Mouse (Mus musculus): ENCODE results near the gene Ywhaq. TPM values are rescaled to one million over a fixed set of nuclear protein-coding genes. Genes with fewer than 3 reads are reported as not detected.

The Ywhaq gene
- polyA plus RNA-seq, 2 experiments = 74.0 to 202 TPM

DNA sequence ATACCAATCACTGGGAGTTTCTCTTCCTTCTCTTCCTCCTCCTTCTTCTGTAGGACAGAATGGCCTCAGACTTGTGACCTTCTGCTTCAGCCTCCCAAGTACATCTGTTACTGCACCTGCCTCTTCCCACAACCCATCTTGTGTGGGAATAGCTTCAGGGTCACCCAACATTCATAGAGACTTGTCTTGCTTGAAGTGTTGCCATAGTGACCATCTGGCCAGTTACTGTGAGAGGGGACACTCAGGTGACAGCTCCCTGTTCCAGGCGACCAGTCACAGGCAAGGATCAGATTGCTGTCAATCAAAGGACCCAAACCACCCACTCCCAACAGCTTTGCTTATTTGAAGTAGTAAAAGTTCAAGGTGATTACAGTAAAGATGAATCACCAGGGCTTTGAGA lies 34.3 kb upstream of the Ywhaq start:
- Histone ChIP-seq H3K27me3 (ENCODE audit: control insufficient read depth, insufficient read depth, low read length) (no peaks in the 10 kb centered on the region), H3K27ac (no peak overlapping the region), H3K4me3 (ENCODE audit: insufficient read depth in 1 of 2, low read depth in 2 of 2, low read length in 2 of 2) (no peak overlapping the region), H3K4me1 (replicated peaks; ENCODE audit: control insufficient read depth in 2 of 2, insufficient read depth in 2 of 2, low read length in 1 of 2) (no peaks in the 10 kb centered on the region; a peak in 1 of 4 replicates), H3K36me3 (replicated peaks; ENCODE audit: control insufficient read depth, insufficient read depth, low read depth) (no peaks in the 10 kb centered on the region), H3K9ac (replicated peaks) (no peak overlapping the region), H3K4me2 (ENCODE audit: low read depth) (no peak overlapping the region), H3K9me3 (ENCODE audit: control insufficient read depth, low read length) (no peaks in the 10 kb centered on the region)
- DNase-seq (ENCODE audit: low read depth in 3 of 3, low spot score in 3 of 3) (no peak), ATAC-seq (ENCODE audit: insufficient read depth) (no peak)
- TF ChIP-seq EP300 (IDR thresholded peaks at IDR 0.05; ENCODE audit: low read depth) = no peak
- no peak for TF ChIP-seq CTCF (IDR thresholded peaks at IDR 0.05; ENCODE audit: low read depth)
- 11% methylated on average over 1 of the region's 1 CpGs for WGBS (ENCODE audit: insufficient replicate concordance)

DNA sequence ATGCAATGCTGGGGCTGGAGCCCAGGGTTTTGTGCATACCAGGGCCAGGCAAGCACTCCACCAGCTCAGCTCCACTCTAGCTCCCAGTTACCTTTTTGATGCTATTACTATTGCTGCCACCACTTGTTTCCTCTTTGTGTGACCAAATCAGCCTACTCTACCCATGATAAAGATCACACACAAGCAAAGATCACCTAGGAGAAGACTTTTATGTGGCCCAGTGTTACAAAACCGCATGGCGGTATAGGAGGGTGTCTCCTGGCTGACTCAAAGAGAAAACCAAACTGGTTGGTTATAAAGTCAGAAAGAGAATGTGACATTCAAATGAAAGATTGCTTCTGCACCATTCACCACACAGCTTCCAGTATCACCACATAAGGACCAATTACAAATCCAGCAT lies 33.9 kb upstream of the Ywhaq start:
- WGBS (ENCODE audit: insufficient replicate concordance) = 87% methylated on average over 2 of the region's 2 CpGs
- TF ChIP-seq EP300 (IDR thresholded peaks at IDR 0.05; ENCODE audit: low read depth) (no peak), CTCF (IDR thresholded peaks at IDR 0.05; ENCODE audit: low read depth) (no peak)

DNA sequence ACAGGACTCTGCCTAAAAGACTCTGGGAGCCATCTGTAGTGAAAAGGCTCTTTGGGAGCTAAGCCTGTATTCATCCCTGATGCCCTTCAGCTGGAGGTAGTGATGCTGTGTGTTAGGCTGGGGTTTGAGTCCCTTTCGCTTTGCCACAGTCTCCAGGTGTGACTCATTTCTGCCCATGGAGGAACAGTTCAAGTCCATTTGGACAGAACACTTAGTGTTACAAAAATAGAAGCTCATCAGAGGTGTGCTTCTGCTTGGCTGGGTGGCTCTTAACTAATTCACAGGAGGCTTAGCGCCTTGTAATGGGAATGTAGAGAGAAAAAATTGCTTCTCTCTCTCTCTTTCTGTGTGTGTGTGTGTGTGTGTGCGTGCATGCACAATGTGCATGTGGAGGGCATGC lies 26.3 kb upstream of the Ywhaq start:
- Histone ChIP-seq H3K9ac (replicated peaks) (no peak overlapping the region), H3K4me3 (ENCODE audit: insufficient read depth in 1 of 2, low read depth in 2 of 2, low read length in 2 of 2) (no peak overlapping the region), H3K27ac (no peak overlapping the region), H3K27me3 (ENCODE audit: control insufficient read depth, insufficient read depth, low read length) (no peaks in the 10 kb centered on the region), H3K36me3 (replicated peaks; ENCODE audit: control insufficient read depth, insufficient read depth, low read depth) (no peaks in the 10 kb centered on the region), H3K4me2 (ENCODE audit: low read depth) (no peak overlapping the region), H3K9me3 (ENCODE audit: control insufficient read depth, low read length) (no peaks in the 10 kb centered on the region), H3K4me1 (replicated peaks; ENCODE audit: control insufficient read depth in 2 of 2, insufficient read depth in 2 of 2, low read length in 1 of 2) (0 out of 4 replicates have a peak, but pooled peaks cover 0 to 2% of the 10 kb centered on the region in 2 experiments)
- WGBS (ENCODE audit: insufficient replicate concordance) = 74% methylated on average over 3 of the region's 3 CpGs
- DNase-seq (ENCODE audit: low read depth in 3 of 3, low spot score in 3 of 3) (no peak), ATAC-seq (ENCODE audit: insufficient read depth) (no peak)
- TF ChIP-seq EP300 (IDR thresholded peaks at IDR 0.05; ENCODE audit: low read depth) (no peak), CTCF (IDR thresholded peaks at IDR 0.05; ENCODE audit: low read depth) (no peak)

More for the DNA sequence above, 33.9 kb upstream of the Ywhaq start:
- H3K4me1 ChIP-seq (replicated peaks; ENCODE audit: control insufficient read depth in 2 of 2, insufficient read depth in 2 of 2, low read length in 1 of 2) = no peaks in the 10 kb centered on the region; a peak in 1 of 4 replicates
- H3K27ac ChIP-seq = no peak overlapping the region
- ATAC-seq (ENCODE audit: insufficient read depth) (no peak), DNase-seq (ENCODE audit: low read depth in 3 of 3, low spot score in 3 of 3) (no peak)
- H3K27me3 ChIP-seq (ENCODE audit: control insufficient read depth, insufficient read depth, low read length) = no peaks in the 10 kb centered on the region
- H3K4me3 ChIP-seq (ENCODE audit: insufficient read depth in 1 of 2, low read depth in 2 of 2, low read length in 2 of 2) = no peak overlapping the region
- H3K4me2 ChIP-seq (ENCODE audit: low read depth) = no peak overlapping the region
- no peaks in the 10 kb centered on the region for H3K9me3 ChIP-seq (ENCODE audit: control insufficient read depth, low read length)
- no peak overlapping the region for H3K9ac ChIP-seq (replicated peaks)
- no peaks in the 10 kb centered on the region for H3K36me3 ChIP-seq (replicated peaks; ENCODE audit: control insufficient read depth, insufficient read depth, low read depth)

DNA sequence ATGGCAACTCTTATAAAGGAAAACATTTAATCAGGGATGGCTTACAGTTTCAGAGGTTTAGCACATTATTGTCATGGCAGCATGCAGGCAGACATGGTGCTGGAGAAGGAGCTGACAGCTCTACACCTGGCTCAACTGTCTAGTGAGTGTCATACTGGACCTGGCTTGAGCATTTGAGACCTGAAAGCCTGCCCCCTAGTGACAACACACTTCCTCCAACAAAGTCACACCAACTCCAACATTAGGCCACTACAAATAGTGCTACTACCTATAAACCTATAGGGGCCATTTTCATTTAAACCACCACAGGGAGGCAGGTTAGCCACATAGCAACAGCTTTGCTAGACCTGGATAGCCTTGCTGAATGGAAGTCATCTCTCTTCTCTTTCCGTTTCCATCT lies 24.4 kb upstream of the Ywhaq start:
- H3K9ac ChIP-seq (replicated peaks) = no peak overlapping the region
- H3K36me3 ChIP-seq (replicated peaks; ENCODE audit: control insufficient read depth, insufficient read depth, low read depth) = no peaks in the 10 kb centered on the region
- H3K27me3 ChIP-seq (ENCODE audit: control insufficient read depth, insufficient read depth, low read length) = no peaks in the 10 kb centered on the region
- ATAC-seq (ENCODE audit: insufficient read depth) = no peak
- no peak overlapping the region for H3K4me3 ChIP-seq (ENCODE audit: insufficient read depth in 1 of 2, low read depth in 2 of 2, low read length in 2 of 2)
- no peak for DNase-seq (ENCODE audit: low read depth in 3 of 3, low spot score in 3 of 3)
- no peak overlapping the region for H3K4me2 ChIP-seq (ENCODE audit: low read depth)
- H3K27ac ChIP-seq = no peak overlapping the region
- TF ChIP-seq EP300 (IDR thresholded peaks at IDR 0.05; ENCODE audit: low read depth) (no peak), CTCF (IDR thresholded peaks at IDR 0.05; ENCODE audit: low read depth) (peak; percentile 47)
- 71% methylated on average over 1 of the region's 1 CpGs for WGBS (ENCODE audit: insufficient replicate concordance)
- H3K4me1 ChIP-seq (replicated peaks; ENCODE audit: control insufficient read depth in 2 of 2, insufficient read depth in 2 of 2, low read length in 1 of 2) = 0 out of 4 replicates have a peak, but pooled peaks cover 0 to 2% of the 10 kb centered on the region in 2 experiments
- no peaks in the 10 kb centered on the region for H3K9me3 ChIP-seq (ENCODE audit: control insufficient read depth, low read length)

DNA sequence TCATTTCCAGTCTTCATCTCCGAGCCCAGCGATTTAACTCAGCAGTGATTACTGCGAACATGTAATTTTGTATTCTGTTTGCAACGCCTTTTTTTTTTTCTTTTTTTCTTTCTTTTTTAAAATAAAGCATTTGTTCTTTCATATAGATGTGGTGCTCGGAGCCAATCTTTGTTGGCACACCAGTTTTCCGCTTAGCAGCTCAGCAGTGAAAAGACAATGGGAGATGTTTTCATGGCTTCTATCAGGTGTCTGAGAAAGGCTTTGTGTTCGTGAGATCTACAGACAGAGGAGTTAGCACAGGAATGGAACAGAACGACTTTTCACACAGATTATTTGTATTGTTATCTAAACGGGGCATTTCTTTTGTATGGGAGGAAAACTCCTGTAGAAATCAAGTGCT lies 22.0 kb upstream of the Ywhaq start:
- no peak overlapping the region for H3K4me3 ChIP-seq (ENCODE audit: insufficient read depth in 1 of 2, low read depth in 2 of 2, low read length in 2 of 2)
- H3K9ac ChIP-seq (replicated peaks) = no peak overlapping the region
- H3K4me2 ChIP-seq (ENCODE audit: low read depth) = no peak overlapping the region
- peaks cover 0 to 2% of the 10 kb centered on the region in 2 experiments; a peak in 1 of 4 replicates for H3K4me1 ChIP-seq (replicated peaks; ENCODE audit: control insufficient read depth in 2 of 2, insufficient read depth in 2 of 2, low read length in 1 of 2)
- no peak for TF ChIP-seq CTCF (IDR thresholded peaks at IDR 0.05; ENCODE audit: low read depth)
- no peak for TF ChIP-seq EP300 (IDR thresholded peaks at IDR 0.05; ENCODE audit: low read depth)
- no peaks in the 10 kb centered on the region for H3K36me3 ChIP-seq (replicated peaks; ENCODE audit: control insufficient read depth, insufficient read depth, low read depth)
- ATAC-seq (ENCODE audit: insufficient read depth) (no peak), DNase-seq (ENCODE audit: low read depth in 3 of 3, low spot score in 3 of 3) (no peak)
- no peaks in the 10 kb centered on the region for H3K27me3 ChIP-seq (ENCODE audit: control insufficient read depth, insufficient read depth, low read length)
- no peaks in the 10 kb centered on the region for H3K9me3 ChIP-seq (ENCODE audit: control insufficient read depth, low read length)
- H3K27ac ChIP-seq = no peak overlapping the region
- WGBS (ENCODE audit: insufficient replicate concordance) = 53% methylated on average over 9 of the region's 9 CpGs

Data from liver, embryonic 14.5 days (tissue).